Mouse (Mus musculus) frontal cortex, postnatal 10 days (tissue): ENCODE results near the gene Filip1l.

Source experiments
- DNase-seq, 2 experiments: peaks; one replicate each; pipeline ENCODE4 v3.0.0; 2022; ENCODE audit warnings: low spot score in 2 of 2, mixed read lengths in 1 of 2

The Filip1l gene

GRCm38 (mm10) chr16:57566215-57566614 is 213.3 kb downstream of the Filip1l start:
- DNase-seq, result no peak

GRCm38 (mm10) chr16:57568648-57569404 is 215.9 kb downstream of the Filip1l start:
- no peak for DNase-seq

GRCm38 (mm10) chr16:57570789-57571311 is 218.0 kb downstream of the Filip1l start:
- no peak for DNase-seq

- no peak for DNase-seq
Observed at GRCm38 (mm10) chr16:57573831-57574230, 220.9 kb downstream of the Filip1l start.

- no peak for DNase-seq
Observed at GRCm38 (mm10) chr16:57575764-57576388, 223.0 kb downstream of the Filip1l start.

GRCm38 (mm10) chr16:57577519-57577918 is 224.6 kb downstream of the Filip1l start:
- DNase-seq, result no peak

GRCm38 (mm10) chr16:57580041-57580440 is 227.1 kb downstream of the Filip1l start:
- DNase-seq, result no peak

- DNase-seq, result no peak
Observed at GRCm38 (mm10) chr16:57582008-57582407, 229.1 kb downstream of the Filip1l start.

- DNase-seq, result no peak
Observed at GRCm38 (mm10) chr16:57585201-57585600, 232.3 kb downstream of the Filip1l start.

- DNase-seq, result peak in 1 of 2 experiments; percentile 11
Observed at GRCm38 (mm10) chr16:57593422-57594157, 240.7 kb downstream of the Filip1l start.

- DNase-seq, result no peak
Observed at GRCm38 (mm10) chr16:57597295-57597957, 244.5 kb downstream of the Filip1l start.

- DNase-seq, result no peak
Observed at GRCm38 (mm10) chr16:57601031-57601430, 248.1 kb downstream of the Filip1l start.

GRCm38 (mm10) chr16:57606444-57607227 is 253.7 kb downstream of the Filip1l start, which contains the start of gene Cmss1:
TSS of gene Cmss1 (minus strand) at chr16:57606864.
- peak; percentile 63 to 77 for DNase-seq

- DNase-seq, result no peak
Observed at GRCm38 (mm10) chr16:57611768-57612167, 258.9 kb downstream of the Filip1l start.
